Mouse (Mus musculus) forebrain, embryonic 15.5 days (tissue): ENCODE measurements around the gene Abcf2. TPM values are rescaled to one million over a fixed set of nuclear protein-coding genes. Genes with fewer than 3 reads are reported as not detected.
A peak's percentile ranks its signal among the peaks of the same experiment; 100 is the strongest.

Source experiments
- ATAC-seq: fragments of 200-750 bp; cut with Nextera tagmentation; replicated peaks from 2 replicates; pipeline ENCODE4 v1.8.0; 2017; ENCODE audit warnings: mild to moderate bottlenecking, moderate TSS enrichment, moderate library complexity
- H3K27ac ChIP-seq: fragments of 300-500 bp; sonication (generic); replicated peaks from 2 replicates; pipeline ENCODE4 v1.5.1; 2015; ENCODE audit warnings: mild to moderate bottlenecking, inconsistent platforms
- H3K27me3 ChIP-seq: fragments of 300-500 bp; sonication (generic); 2 replicates; pipeline ENCODE4 v1.6.1; 2015; ENCODE audit warnings: inconsistent platforms
- H3K36me3 ChIP-seq: fragments of 300-500 bp; sonication (generic); 2 replicates; pipeline ENCODE4 v1.6.1; 2015; ENCODE audit warnings: mild to moderate bottlenecking, inconsistent platforms
- H3K4me1 ChIP-seq: fragments of 300-500 bp; sonication (generic); 2 replicates; pipeline ENCODE4 v1.6.1; 2015; ENCODE audit warnings: inconsistent platforms
- H3K4me2 ChIP-seq: fragments of 300-500 bp; sonication (generic); replicated peaks from 2 replicates; pipeline ENCODE4 v1.6.1; 2015; ENCODE audit warnings: mild to moderate bottlenecking, inconsistent platforms
- H3K4me3 ChIP-seq: fragments of 300-500 bp; sonication (generic); 2 replicates; pipeline ENCODE4 v1.5.1; 2015; ENCODE audit warnings: mild to moderate bottlenecking, inconsistent platforms
- H3K9ac ChIP-seq: fragments of 300-500 bp; sonication (generic); replicated peaks from 2 replicates; pipeline ENCODE4 v1.6.1; 2015; ENCODE audit warnings: mild to moderate bottlenecking, inconsistent platforms
- H3K9me3 ChIP-seq: fragments of 300-500 bp; sonication (generic); 2 replicates; pipeline ENCODE4 v1.6.1; 2016; ENCODE audit warnings: inconsistent platforms
- WGBS: fragments of 180-500 bp; shearing (Covaris S2); methylation state at CpG from one replicate; pipeline ENCODE4 v1.1.7; 2015; ENCODE audit warnings: mixed read lengths; 5-methylcytosine and 5-hydroxymethylcytosine counted together
- polyA plus RNA-seq: library from polyadenylated mRNA; unstranded; fragments of >200 nt; fragmentation: Nextera tagmentation; extraction: Ambion mirVana; gene quantifications from 2 replicates; pipeline ENCODE4 v1.2.1, GENCODE M21; 2015

Gene Abcf2
- polyA plus RNA-seq, 1 experiment from 2014 or later = 101 TPM

GRCm38 (mm10) chr5:24592471-24593160, 15.3 kb upstream of the Abcf2 start:
- Histone ChIP-seq H3K4me1 (peaks cover 53% of the 10 kb centered on the region), H3K9me3 (no peaks in the 10 kb centered on the region), H3K9ac (no peak overlapping the region), H3K27ac (no peak overlapping the region), H3K27me3 (no peaks in the 10 kb centered on the region), H3K36me3 (peaks cover 49% of the 10 kb centered on the region), H3K4me3 (no peak overlapping the region), H3K4me2 (no peak overlapping the region)
- WGBS = 69% methylated on average over 21 of the region's 21 CpGs
- ATAC-seq = no peak

- WGBS = 66% methylated on average over 24 of the region's 24 CpGs
- no peaks in the 10 kb centered on the region for H3K27me3 ChIP-seq
- no peak overlapping the region for H3K4me3 ChIP-seq
- ATAC-seq = no peak
- H3K9me3 ChIP-seq = no peaks in the 10 kb centered on the region
- H3K36me3 ChIP-seq = peaks cover 49% of the 10 kb centered on the region
- peaks cover 55% of the 10 kb centered on the region for H3K4me1 ChIP-seq
- H3K27ac ChIP-seq = no peak overlapping the region
- H3K4me2 ChIP-seq = no peak overlapping the region
- no peak overlapping the region; the same call in 1 of the 2 replicates for H3K9ac ChIP-seq
These were observed 14.7 kb upstream of the Abcf2 start for GRCm38 (mm10) chr5:24591796-24592470.

- H3K27me3 ChIP-seq = no peaks in the 10 kb centered on the region
- H3K4me3 ChIP-seq = no peak overlapping the region
- H3K9ac ChIP-seq = peak overlapping the region; percentile 12; the same call in 1 of the 2 replicates
- peaks cover 49% of the 10 kb centered on the region for H3K36me3 ChIP-seq
- no peak for ATAC-seq
- no peak overlapping the region; the same call in 1 of the 2 replicates for H3K27ac ChIP-seq
- WGBS = 32% methylated on average over 23 of the region's 23 CpGs
- H3K9me3 ChIP-seq = no peaks in the 10 kb centered on the region
- H3K4me1 ChIP-seq = peaks cover 49% of the 10 kb centered on the region
- H3K4me2 ChIP-seq = no peak overlapping the region
These were observed 14.0 kb upstream of the Abcf2 start for GRCm38 (mm10) chr5:24591268-24591721.

- ATAC-seq = no peak
- WGBS = 89% methylated on average over 20 of the region's 20 CpGs
- no peak overlapping the region for H3K4me2 ChIP-seq
- H3K9me3 ChIP-seq = no peaks in the 10 kb centered on the region
- H3K4me1 ChIP-seq = peaks cover 39% of the 10 kb centered on the region
- no peak overlapping the region for H3K4me3 ChIP-seq
- no peaks in the 10 kb centered on the region for H3K27me3 ChIP-seq
- no peak overlapping the region; the same call in 1 of the 2 replicates for H3K27ac ChIP-seq
- peaks cover 45% of the 10 kb centered on the region for H3K36me3 ChIP-seq
- no peak overlapping the region for H3K9ac ChIP-seq
These were observed 12.5 kb upstream of the Abcf2 start for GRCm38 (mm10) chr5:24589511-24590500.

- Histone ChIP-seq H3K4me2 (peak overlapping the region; percentile 79), H3K27me3 (no peaks in the 10 kb centered on the region), H3K4me3 (peak overlapping the region; percentile 72), H3K9me3 (no peaks in the 10 kb centered on the region), H3K36me3 (peaks cover 20% of the 10 kb centered on the region), H3K4me1 (peaks cover 38% of the 10 kb centered on the region), H3K9ac (peak overlapping the region; percentile 76), H3K27ac (peak overlapping the region; percentile 79)
- 31% methylated on average over 4 of the region's 4 CpGs for WGBS
- peak; percentile 4; the same call in 1 of the 2 replicates for ATAC-seq
These were observed 9.9 kb upstream of the Abcf2 start for GRCm38 (mm10) chr5:24587200-24587577.

GRCm38 (mm10) chr5:24586547-24587199, 9.4 kb upstream of the Abcf2 start, which contains the start of gene Chpf2:
TSS of gene Chpf2 (plus strand) at chr5:24586741.
- H3K4me2 ChIP-seq = peak within 1 kb of the TSS; percentile 79
- no peaks in the 10 kb centered on the region for H3K27me3 ChIP-seq
- H3K4me1 ChIP-seq = peaks cover 35% of the 10 kb centered on the region
- peak within 1 kb of the TSS; percentile 79 for H3K27ac ChIP-seq
- peak; percentile 94 for ATAC-seq
- H3K4me3 ChIP-seq = peak within 1 kb of the TSS; percentile 72
- H3K9me3 ChIP-seq = no peaks in the 10 kb centered on the region
- H3K36me3 ChIP-seq = peaks cover 16% of the 10 kb centered on the region
- H3K9ac ChIP-seq = peak within 1 kb of the TSS; percentile 76
- under 1% methylated on average over 43 of the region's 43 CpGs for WGBS

GRCm38 (mm10) chr5:24586106-24586505, 8.8 kb upstream of the Abcf2 start:
- Histone ChIP-seq H3K27me3 (no peaks in the 10 kb centered on the region), H3K4me1 (peaks cover 29% of the 10 kb centered on the region), H3K27ac (peak overlapping the region; percentile 79), H3K4me2 (peak overlapping the region; percentile 79), H3K9me3 (no peaks in the 10 kb centered on the region), H3K36me3 (peaks cover 10% of the 10 kb centered on the region; the same call in 1 of the 2 replicates), H3K9ac (peak overlapping the region; percentile 76), H3K4me3 (peak overlapping the region; percentile 72)
- ATAC-seq = peak; percentile 33
- WGBS = 9% methylated on average over 8 of the region's 8 CpGs

- H3K4me1 ChIP-seq = peaks cover 22% of the 10 kb centered on the region
- H3K4me2 ChIP-seq = peak overlapping the region; percentile 71
- H3K4me3 ChIP-seq = peak overlapping the region; percentile 68
- H3K36me3 ChIP-seq = peaks cover 18% of the 10 kb centered on the region
- peak overlapping the region; percentile 76; the same call in 1 of the 2 replicates for H3K27ac ChIP-seq
- no peaks in the 10 kb centered on the region for H3K9me3 ChIP-seq
- H3K9ac ChIP-seq = peak overlapping the region; percentile 58
- H3K27me3 ChIP-seq = no peaks in the 10 kb centered on the region
- 71% methylated on average over 6 of the region's 6 CpGs for WGBS
- ATAC-seq = no peak
These were observed 1.1 kb upstream of the Abcf2 start for GRCm38 (mm10) chr5:24578109-24578963.

GRCm38 (mm10) chr5:24576801-24577182, 475 bp downstream of the Abcf2 start:
- Histone ChIP-seq H3K27me3 (no peaks in the 10 kb centered on the region), H3K4me2 (peak overlapping the region; percentile 95), H3K36me3 (peaks cover 33% of the 10 kb centered on the region), H3K9ac (peak overlapping the region; percentile 67), H3K27ac (peak overlapping the region; percentile 76), H3K4me1 (peaks cover 22% of the 10 kb centered on the region), H3K9me3 (no peaks in the 10 kb centered on the region), H3K4me3 (peak overlapping the region; percentile 68)
- ATAC-seq = peak; percentile 36; the same call in 1 of the 2 replicates
- WGBS = under 1% methylated on average over 32 of the region's 32 CpGs

- WGBS = 89% methylated on average over 1 of the region's 1 CpGs
- H3K4me1 ChIP-seq = peaks cover 22% of the 10 kb centered on the region
- H3K9ac ChIP-seq = 0 out of 2 replicates have a peak overlapping the region, but pooled peaks have one; percentile 67
- H3K4me3 ChIP-seq = peak overlapping the region; percentile 68
- peaks cover 41% of the 10 kb centered on the region for H3K36me3 ChIP-seq
- no peak for ATAC-seq
- H3K4me2 ChIP-seq = peak overlapping the region; percentile 95
- H3K27me3 ChIP-seq = no peaks in the 10 kb centered on the region
- H3K9me3 ChIP-seq = no peaks in the 10 kb centered on the region
- H3K27ac ChIP-seq = no peak overlapping the region
These were observed 1.3 kb downstream of the Abcf2 start for GRCm38 (mm10) chr5:24575948-24576347.
